Mouse (Mus musculus) Muller cell, postnatal 12 days (primary cell): Measurements from ENCODE around the gene Traf2.
"Not testable (repeated sequence)": the region's sequence is repeated elsewhere in the genome, so short reads cannot be mapped to it uniquely, and the experiment has no call there.

ENCODE experiments used
- DNase-seq: peaks from one replicate; pipeline ENCODE4 v3.0.0-alpha.2; 2015; ENCODE audit errors: inconsistent ontology term

Traf2 gene

GRCm38 (mm10) chr2:25575432-25576027 is 28.8 kb upstream of the Traf2 start:
- DNase-seq = peak; percentile 37

GRCm38 (mm10) chr2:25574579-25575431 is 28.1 kb upstream of the Traf2 start, which contains the start of the genes Mamdc4 and Phpt1:
Mamdc4 (minus strand) TSS chr2:25574845.
Phpt1 (minus strand) TSS chr2:25575224.
- DNase-seq = peak; percentile 98

GRCm38 (mm10) chr2:25574136-25574535 is 27.4 kb upstream of the Traf2 start:
- no peak for DNase-seq

- DNase-seq = no peak
These were observed 26.3 kb upstream of the Traf2 start for GRCm38 (mm10) chr2:25573068-25573467.

GRCm38 (mm10) chr2:25571221-25571620 is 24.5 kb upstream of the Traf2 start:
- DNase-seq = no peak

- DNase-seq = no peak
These were observed 22.6 kb upstream of the Traf2 start for GRCm38 (mm10) chr2:25569323-25569722.

- no peak for DNase-seq
These were observed 21.8 kb upstream of the Traf2 start for GRCm38 (mm10) chr2:25568473-25569019.

GRCm38 (mm10) chr2:25566558-25566957 is 19.8 kb upstream of the Traf2 start:
- DNase-seq = no peak

GRCm38 (mm10) chr2:25565741-25566140 is 19.0 kb upstream of the Traf2 start:
- no peak for DNase-seq

GRCm38 (mm10) chr2:25561946-25562345 is 15.2 kb upstream of the Traf2 start:
- no peak for DNase-seq

- DNase-seq = no peak
These were observed 13.8 kb upstream of the Traf2 start for GRCm38 (mm10) chr2:25560551-25560950.

GRCm38 (mm10) chr2:25558774-25559173 is 12.0 kb upstream of the Traf2 start:
- no peak for DNase-seq

- DNase-seq = no peak
These were observed 11.2 kb upstream of the Traf2 start for GRCm38 (mm10) chr2:25557964-25558360.

- DNase-seq = peak; percentile 97
These were observed 10.7 kb upstream of the Traf2 start, which contains the start of gene Edf1 for GRCm38 (mm10) chr2:25557221-25557963. Edf1 (plus strand) TSS chr2:25557847.

- no peak for DNase-seq
These were observed 9.6 kb upstream of the Traf2 start for GRCm38 (mm10) chr2:25556296-25556695.

- DNase-seq = not testable (repeated sequence)
These were observed 8.7 kb upstream of the Traf2 start for GRCm38 (mm10) chr2:25555479-25555878.

GRCm38 (mm10) chr2:25553171-25553786 is 6.5 kb upstream of the Traf2 start:
- not testable (repeated sequence) for DNase-seq

- peak; percentile 75 for DNase-seq
These were observed 4.4 kb upstream of the Traf2 start for GRCm38 (mm10) chr2:25551186-25551585.

- peak; percentile 72 for DNase-seq
These were observed 2.6 kb upstream of the Traf2 start for GRCm38 (mm10) chr2:25549021-25549991.
